Mouse (Mus musculus) naive thymus-derived CD4-positive, alpha-beta T cell, adult 5 months (primary cell): ENCODE measurements around the gene Fgf10. TPM values are rescaled to one million over a fixed set of nuclear protein-coding genes. Genes with fewer than 3 reads are reported as not detected.

ENCODE experiments used
- polyA plus RNA-seq: library from polyadenylated mRNA; unstranded; fragments of 100-300 nt; shearing (Covaris generic); gene quantifications from one replicate; pipeline ENCODE4 v1.2.1, GENCODE M21; 2017

The Fgf10 gene
- polyA plus RNA-seq, result not detected

GRCm38 (mm10) chr13:118669491-118669890 is at the start of gene Fgf10:
Fgf10 (plus strand) TSS chr13:118669791.

